Mouse (Mus musculus) heart, postnatal 0 days (tissue): ENCODE results near the gene Nub1.

ENCODE experiments used
- CTCF ChIP-seq: IDR thresholded peaks from 2 replicates; pipeline ENCODE4 v1.5.1; 2016; ENCODE audit warnings: antibody characterized with exemption, control low read depth, low read depth
- EP300 ChIP-seq: IDR thresholded peaks from 2 replicates; pipeline ENCODE4 v1.6.1; 2016; ENCODE audit warnings: antibody characterized with exemption, low read depth

DNA sequence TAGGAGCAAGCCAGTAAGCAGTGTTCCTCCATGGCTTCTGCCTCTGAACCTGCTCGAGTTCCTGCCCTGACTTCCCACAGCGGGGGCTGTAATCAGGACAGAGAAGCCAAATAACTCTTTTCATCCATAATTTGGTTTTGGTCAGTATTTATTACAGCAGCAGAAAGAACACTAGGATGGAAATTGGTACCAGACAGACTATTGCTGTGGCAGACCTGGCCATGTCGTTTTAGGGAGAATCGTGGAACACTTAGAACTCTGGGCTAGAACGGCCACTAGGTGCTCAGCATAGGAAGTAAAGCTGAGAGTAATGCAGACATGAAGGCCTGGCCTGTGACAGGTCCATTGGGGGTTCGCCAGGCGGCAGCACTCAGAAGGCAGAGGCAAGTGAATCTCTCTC, 35.6 kb upstream of the Nub1 start:
- TF ChIP-seq CTCF (no peak), EP300 (no peak)
